Mouse (Mus musculus): ENCODE data around the gene Adra1d. TPM values are rescaled to one million over a fixed set of nuclear protein-coding genes. Genes with fewer than 3 reads are reported as not detected.

The Adra1d gene
- total and polyA plus RNA-seq, 3 experiments = 26.1 to 50.8 (median 30.8) TPM

GRCm38 (mm10) chr2:131541686-131542085 is 20.4 kb downstream of the Adra1d start:
- peak; percentile 46 for DNase-seq

GRCm38 (mm10) chr2:131539780-131540179 is 22.3 kb downstream of the Adra1d start:
- DNase-seq = no peak

DNA sequence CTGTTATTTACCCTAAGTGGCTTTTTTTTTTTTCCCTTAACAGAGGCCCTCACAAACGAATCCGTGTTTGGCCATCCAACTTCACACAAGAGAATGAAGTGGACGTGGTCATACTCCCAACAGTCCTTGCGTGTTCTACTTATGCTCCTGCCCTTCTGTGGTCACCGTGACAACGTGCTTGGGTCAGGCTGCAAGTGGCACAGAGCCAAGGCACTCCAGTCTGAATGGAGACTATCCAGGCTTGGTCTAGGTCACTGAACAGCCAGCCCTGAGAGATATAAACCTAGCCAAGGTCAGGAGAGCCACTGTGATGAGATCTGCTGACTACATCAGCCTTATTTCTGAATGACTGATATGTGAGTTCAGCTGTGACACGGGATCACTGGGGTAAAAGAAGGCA is 23.7 kb downstream of the Adra1d start:
- DNase-seq = peak; percentile 91

- no peak for DNase-seq
These were observed 26.9 kb downstream of the Adra1d start for GRCm38 (mm10) chr2:131535168-131535567.

DNA sequence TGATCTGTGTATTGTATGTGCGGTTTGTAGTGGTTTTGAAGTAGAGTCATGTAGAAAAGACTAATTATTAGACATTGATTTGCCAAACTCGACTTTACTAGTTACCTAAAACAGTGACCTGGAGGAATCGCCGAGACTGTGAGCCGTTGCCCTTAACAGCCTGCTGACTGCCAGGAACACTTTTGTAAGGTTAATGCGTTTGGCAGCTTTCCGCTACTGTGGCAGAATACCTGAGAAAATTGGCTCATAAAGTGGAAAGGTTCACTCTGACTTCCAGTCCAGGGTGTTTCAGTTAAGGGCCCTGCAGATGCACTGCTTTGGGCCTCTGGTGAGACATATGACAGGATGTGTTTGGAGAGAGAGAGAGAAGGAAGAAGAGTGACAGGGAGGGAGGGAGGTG is 30.8 kb downstream of the Adra1d start:
- no peak for DNase-seq

GRCm38 (mm10) chr2:131530623-131531008 is 31.5 kb downstream of the Adra1d start:
- DNase-seq = peak; percentile 46

GRCm38 (mm10) chr2:131529898-131530622 is 32.0 kb downstream of the Adra1d start:
- DNase-seq = peak; percentile 52

- DNase-seq = no peak
These were observed 35.0 kb downstream of the Adra1d start for GRCm38 (mm10) chr2:131527061-131527460.

GRCm38 (mm10) chr2:131520743-131521142 is 41.3 kb downstream of the Adra1d start:
- no peak for DNase-seq

- no peak for DNase-seq
These were observed 43.3 kb downstream of the Adra1d start for GRCm38 (mm10) chr2:131518790-131519189.

GRCm38 (mm10) chr2:131517550-131517949 is 44.5 kb downstream of the Adra1d start:
- no peak for DNase-seq

DNA sequence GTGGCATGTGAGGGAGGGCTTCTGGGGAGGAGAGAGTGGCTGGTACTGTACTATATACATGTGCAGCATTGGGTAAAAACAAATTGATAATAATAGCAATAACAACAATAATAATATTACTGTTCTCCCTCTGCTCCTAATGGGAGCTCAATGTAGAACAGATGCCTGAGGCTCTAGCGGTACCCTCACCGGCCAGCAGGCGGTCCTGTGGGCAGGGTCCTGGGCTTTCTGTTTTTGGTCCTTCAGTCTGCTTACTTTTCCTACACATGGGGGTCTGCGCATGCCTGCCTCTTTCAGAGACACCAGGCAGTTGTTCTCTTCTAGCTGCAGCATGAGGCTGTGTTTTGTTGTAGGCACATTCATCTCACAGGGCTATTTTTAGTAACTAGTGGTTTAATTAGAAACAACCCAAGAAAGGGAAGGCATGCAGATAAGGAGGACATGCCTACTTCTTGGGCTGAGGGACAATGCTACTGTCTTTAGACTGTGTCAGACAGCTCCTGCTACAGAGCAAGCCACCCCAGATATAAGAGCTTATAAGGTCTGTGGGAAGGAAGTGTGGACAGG is 47.9 kb downstream of the Adra1d start:
- no peak for DNase-seq

GRCm38 (mm10) chr2:131513477-131513876 is 48.6 kb downstream of the Adra1d start:
- DNase-seq = no peak

DNA sequence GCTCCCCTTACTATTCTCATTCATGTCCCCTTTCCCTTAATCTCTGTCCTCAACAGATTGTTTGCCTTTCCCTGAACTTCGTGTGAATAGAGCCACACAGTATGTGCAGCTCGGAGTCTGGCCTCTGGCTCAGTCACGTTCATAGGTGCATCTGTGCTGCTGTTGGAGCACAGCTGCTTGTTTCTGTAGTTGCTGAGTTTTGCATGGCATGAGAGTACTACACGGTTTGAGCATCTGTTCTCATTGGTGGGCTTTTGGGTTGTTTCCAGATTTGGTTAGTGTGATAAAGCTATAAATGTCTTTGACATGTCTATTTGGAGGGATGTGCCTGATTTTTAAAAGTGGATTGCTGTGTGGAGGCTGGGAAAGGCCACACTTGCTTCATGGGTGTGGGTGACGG is 51.6 kb downstream of the Adra1d start:
- DNase-seq = no peak

GRCm38 (mm10) chr2:131509671-131510313 is 52.3 kb downstream of the Adra1d start:
- DNase-seq = peak; percentile 67

GRCm38 (mm10) chr2:131508501-131508900 is 53.6 kb downstream of the Adra1d start:
- DNase-seq = no peak

DNA sequence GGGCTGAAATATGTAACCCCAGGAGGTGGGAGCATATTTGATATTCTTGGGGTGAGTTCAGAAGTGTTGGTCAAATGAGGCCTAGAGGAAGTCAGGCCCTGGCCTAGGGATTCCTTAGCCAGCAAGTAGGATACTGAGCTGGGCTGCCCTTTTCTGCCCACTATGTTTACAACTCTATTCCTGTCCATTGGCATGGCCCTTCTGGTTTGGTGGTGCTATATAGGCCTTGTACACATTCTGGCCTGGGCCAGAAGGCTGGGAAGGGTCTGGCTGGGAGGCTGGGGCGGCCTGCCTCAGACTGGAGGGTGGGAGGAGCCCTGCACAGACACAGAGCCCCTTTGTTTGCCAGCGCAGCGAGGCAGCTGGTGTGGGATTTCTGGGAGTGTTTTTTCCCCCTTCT is 55.7 kb downstream of the Adra1d start:
- no peak for DNase-seq

DNA sequence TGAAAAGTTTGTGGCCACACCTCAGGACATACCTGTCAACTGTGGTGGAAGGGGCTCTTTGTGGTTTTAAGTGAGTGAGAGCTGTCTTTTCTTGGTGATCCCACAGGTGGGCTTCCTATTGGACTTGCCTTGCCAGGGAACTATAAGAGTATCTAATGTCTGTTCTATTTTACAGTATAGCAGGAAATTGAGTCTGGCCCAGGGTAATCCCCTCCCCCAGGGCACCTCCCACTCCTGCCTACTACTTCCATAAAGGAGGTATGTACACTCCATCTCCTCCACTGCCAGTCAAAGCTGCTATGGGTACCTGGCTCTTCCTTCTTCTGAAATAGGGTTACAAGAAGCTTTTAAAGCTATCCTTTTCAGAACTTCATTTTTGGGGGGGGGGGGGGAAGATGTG is 56.7 kb downstream of the Adra1d start:
- no peak for DNase-seq

GRCm38 (mm10) chr2:131502561-131502960 is 59.5 kb downstream of the Adra1d start:
- peak; percentile 19 for DNase-seq

GRCm38 (mm10) chr2:131501886-131502285 is 60.2 kb downstream of the Adra1d start:
- DNase-seq = no peak

- DNase-seq = no peak
These were observed 62.7 kb downstream of the Adra1d start for GRCm38 (mm10) chr2:131499290-131499845.

DNA sequence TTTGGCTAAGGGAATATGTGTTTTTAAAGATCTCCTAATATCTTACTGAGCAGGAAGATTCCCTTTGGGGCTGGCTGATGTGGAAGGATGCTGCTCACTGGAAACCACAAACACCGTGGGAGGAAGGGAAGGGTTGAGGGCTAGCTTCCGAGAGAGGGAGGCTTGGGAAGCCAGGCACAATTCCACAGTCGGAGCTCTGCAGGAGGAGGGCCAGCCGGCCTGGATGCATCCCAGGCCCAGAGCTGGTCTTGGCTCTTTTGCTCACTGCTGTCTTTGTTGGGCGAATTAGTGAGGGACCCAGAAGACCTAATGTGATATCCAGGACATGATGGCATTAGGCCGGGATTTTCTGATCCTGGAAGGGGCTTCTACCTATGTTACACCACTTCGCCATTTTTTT is 63.9 kb downstream of the Adra1d start:
- DNase-seq = no peak

- DNase-seq = no peak
These were observed 64.7 kb downstream of the Adra1d start for GRCm38 (mm10) chr2:131497224-131497856.

Measured in adrenal gland, adult 2 months (tissue).